Mouse (Mus musculus) naive thymus-derived CD4-positive, alpha-beta T cell, adult 2 months (primary cell): Measurements from ENCODE around the gene Oas1a.
"Not testable (repeated sequence)": the region's sequence is repeated elsewhere in the genome, so short reads cannot be mapped to it uniquely, and the experiment has no call there.

ENCODE experiments used
- DNase-seq: peaks from one replicate; pipeline ENCODE4 v3.0.0-alpha.2; 2011; ENCODE audit warnings: low read depth

Gene Oas1a

DNA sequence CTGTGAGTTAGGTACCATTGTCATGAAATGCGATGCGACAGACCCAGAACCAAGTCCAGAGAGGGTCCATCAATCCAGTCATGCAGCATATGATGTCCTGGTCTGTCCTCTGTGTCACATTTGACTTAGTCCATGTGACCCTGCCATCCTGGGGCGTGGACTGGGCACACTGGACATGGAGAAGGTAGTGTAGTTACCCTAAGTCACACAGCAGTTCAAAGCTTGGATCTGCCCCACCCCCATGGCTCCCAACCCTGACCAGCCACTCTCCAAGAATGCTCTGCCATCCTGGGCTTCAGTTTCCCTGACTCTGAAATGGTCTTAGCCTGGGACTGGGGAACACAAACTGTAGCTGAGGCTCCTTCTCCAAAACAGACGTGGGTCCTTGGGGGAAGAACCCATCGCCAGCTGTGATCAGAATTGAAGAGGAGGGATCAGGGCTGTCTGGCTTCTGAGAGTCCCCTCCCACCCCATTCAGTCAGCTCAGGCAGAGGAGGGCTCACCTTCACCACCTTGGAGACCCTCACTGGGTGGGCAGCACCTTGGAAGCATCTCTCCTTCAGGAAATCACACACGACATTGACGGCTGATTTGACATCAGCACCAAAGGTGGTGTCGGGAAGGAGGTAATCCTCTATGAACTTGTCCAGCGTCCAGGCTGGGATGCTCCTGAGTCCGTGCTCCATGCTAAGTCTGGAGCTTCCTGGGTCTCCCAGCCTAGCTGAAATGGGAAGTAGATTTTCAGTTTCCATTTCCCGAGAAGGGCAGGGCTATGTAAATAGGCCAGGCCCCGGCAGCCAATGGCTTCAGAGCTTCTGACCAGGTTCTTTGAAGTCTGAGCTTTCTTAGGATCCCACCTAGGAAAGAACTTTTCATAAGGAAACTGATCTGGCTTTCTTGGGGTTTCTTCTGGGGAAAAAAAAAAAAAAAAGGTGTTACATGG, at the start of gene Oas1a:
Gene Oas1a, minus strand, starts transcription at position 731 of the 943 bp plus-strand sequence.
- peak; percentile 13 for DNase-seq

DNA sequence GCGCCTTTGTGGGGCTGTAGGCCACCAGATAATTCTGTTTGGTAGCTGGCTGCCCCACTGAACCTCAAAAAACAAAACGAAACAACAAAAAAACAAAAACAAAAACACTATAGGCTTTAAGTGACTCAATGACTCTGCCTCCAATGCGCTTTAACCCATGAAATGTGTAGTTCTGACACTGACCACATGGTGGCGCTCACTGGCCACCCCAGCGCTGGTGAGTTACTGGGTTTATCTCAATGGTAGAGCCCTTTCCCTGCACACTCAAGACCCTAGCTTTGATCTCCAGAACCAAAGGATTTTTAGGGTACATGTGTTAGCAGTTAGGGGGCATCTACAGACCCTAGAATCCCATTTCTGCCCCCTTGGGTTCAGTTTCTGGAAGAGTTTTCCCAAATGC, 46.7 kb upstream of the Oas1a start:
- peak; percentile 69 for DNase-seq

DNA sequence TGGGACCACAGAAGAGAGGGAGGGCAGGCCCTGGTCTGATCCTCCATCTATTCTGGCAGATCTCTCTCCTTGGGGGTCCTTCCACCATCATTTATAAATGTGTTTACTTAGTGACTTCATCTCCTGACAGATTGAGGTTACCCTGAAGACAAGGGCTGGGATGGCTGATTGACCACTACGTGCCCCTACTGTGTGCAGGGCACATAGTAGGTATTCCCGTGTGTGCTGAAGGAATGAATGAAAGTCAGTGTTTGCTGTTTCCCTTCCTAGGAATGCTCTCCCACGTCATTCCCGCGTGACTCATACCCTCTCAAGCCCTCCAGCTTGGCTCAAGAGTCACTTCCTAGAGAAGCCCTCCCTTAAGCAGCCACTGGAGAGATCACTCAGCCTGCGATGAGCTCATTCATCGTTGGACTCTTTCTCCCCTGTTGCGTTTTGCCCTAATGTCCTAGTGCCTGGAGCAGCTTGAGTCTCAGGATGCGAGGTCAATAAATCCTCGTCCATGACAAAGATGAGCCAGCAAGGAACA, 45.0 kb upstream of the Oas1a start:
- DNase-seq = no peak

DNA sequence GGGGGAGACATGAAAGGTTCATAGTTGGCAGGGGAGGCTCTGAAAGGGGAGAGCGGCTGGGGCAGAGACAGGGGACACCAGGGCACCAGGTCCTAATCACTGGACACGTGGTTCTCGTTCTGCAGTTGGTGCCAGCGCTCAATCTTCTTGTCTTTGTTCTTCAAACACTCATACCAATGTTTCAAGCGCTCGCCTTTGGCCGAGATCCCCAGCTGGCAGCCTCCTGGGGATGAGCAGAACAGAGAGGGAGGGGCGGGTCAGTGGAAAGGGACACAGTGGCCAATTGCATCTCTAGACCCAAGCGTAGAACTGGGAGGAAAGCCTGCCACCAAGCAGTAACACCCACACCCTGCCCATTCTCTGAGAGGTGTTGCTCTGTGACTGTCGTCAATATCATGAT, 34.8 kb upstream of the Oas1a start:
- DNase-seq = no peak

DNA sequence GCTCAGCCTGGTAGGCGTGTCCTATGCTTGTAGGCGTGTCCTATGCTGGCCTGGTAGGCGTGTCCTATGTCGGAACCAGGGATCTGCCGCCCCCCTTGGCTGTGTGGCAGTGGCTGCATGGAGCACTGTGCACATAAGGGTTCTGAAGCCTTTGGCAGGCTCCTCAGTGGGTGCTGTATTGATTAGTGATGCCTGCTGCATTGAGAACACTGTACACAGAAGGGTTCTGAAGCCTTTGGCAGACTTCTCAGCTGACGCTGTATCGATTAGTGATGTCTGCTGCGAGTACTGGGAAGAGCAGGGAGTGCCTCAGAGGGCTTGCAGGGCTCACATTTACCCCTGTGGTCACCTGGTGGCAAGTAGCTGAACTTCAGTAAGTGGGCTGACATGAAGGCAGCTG, 31.3 kb upstream of the Oas1a start:
- DNase-seq = no peak

DNA sequence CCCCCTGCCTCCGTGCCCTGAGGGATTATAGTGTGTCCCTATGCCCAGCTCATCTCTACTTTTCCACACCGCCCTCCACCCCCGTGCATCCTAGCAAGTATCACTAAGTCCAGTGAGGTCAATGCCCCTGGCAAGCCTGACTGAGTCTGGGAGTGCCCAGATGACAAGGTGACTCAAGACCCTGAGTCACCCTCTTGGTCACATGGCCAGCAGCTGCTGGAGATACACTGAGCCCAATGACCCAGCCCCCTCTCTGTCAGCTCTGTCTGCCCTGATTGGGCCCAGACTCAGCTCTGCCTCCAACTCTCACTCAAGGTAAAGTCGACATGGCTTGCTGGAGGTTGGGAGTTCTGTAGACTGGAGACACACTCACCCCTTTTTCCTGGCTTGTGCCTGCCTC, 30.5 kb upstream of the Oas1a start:
- no peak for DNase-seq

DNA sequence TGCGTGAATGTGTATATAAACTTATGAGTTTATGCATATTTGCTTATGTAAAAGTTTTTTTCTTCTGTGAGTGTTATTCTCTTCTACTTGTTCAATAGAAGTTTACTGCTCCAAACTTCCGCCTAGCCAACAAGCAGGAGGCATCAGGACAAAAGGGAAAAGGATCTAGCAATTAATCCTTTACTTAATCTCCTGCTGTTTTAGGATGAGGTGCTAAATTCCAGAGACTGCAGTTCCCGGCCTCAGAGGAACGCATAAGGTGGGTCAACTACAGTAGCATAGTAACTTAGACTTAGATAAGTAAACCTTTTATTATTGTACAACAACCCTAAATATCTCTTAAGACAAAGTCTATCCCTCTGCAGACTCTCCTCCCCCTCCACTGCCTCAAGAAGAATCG, 26.6 kb upstream of the Oas1a start:
- no peak for DNase-seq

DNA sequence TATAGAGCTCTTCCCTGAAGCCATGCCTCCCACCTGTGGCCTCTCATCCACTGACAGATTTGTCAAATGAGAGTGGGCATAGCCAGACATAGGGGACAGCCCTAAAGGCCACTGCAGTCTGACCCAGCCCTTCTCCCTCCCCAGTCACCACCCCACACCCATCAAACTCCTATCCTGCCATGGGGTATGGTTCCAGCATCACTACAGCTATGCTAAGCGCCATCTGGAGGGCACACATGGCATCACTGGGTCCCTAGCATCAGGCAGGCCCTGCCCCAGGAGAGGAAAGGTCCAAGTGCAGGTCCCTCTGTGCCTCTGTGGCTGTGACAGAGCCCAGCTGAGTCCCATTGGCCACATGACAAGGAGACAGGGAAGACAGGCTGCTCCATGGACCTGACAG, 19.7 kb upstream of the Oas1a start:
- DNase-seq = peak; percentile 5

DNA sequence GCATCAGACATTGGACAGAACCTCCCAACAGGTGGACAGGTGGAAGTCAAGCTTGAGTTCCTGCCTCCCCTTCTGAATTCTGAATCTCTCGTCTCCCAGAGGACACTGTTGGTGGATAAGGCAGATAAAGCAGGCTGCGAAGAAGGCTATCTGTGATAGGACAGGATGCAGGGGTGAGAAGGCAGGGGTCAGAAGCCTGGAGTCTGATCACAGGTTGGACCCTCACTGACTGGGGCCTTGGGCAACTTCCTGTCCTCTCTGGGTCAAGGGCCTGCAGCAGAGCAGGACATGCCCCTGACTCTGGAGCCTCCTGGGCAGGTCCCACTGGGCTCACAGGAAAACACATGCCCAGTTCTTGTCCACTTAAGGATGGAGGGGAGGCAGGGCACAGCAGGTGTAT, 19.0 kb upstream of the Oas1a start:
- not testable (repeated sequence) for DNase-seq

DNA sequence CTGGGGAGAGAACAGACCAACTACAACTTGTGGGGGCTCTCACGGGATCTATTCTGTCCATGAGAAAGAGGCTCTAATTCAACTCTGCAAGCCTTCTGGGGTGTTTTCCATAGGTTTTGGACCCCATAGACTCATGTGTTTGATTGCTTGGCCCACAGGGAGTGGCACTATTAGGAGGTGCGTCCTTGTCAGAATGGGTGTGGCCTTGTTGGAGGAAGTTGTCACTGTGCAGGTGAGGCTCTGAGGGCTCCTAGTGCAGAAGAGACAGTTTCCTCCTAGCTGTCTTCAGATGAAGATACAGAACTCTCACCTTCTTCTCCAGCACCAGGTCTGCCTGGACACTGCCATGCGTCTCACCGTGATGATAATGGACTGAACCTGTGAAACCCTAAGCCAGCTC, 17.2 kb upstream of the Oas1a start:
- DNase-seq = not testable (repeated sequence)

DNA sequence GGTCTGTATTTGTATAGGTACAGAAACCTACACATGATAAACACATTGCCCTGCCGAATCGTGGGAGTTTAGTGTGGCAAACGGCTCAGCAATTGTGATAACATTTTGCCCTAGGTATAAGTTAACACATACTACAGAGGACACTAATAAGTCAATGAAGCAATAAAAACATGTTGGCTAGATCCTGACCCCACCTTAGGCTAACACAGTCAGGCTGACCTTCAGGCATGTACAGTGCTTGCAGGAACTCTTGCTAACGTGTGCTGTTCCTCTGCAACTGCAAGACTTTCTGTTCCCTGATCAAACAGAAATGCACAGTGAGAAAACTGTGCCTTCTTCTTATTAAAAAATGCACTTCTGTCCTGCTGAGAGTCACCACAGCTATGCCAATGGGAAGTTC, 16.6 kb upstream of the Oas1a start:
- DNase-seq = no peak

DNA sequence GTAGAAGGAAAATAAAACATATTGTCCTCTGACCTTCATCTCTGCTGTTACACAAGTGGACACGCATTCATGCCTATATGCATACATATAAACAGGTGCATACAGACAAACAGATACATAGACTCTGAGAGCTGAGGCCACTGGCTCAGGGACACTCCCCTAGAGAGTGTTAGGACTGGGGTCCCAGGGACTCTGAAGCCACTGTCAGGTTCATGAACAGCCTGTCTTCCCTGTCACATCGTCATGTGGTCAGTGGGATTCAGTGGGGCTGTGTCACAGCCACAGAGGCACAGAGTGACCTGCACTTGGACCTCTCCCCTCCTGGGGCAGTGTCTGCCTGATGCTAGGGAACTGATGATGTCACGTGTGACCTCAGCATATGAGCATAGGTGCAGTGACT, 13.0 kb upstream of the Oas1a start:
- no peak for DNase-seq

DNA sequence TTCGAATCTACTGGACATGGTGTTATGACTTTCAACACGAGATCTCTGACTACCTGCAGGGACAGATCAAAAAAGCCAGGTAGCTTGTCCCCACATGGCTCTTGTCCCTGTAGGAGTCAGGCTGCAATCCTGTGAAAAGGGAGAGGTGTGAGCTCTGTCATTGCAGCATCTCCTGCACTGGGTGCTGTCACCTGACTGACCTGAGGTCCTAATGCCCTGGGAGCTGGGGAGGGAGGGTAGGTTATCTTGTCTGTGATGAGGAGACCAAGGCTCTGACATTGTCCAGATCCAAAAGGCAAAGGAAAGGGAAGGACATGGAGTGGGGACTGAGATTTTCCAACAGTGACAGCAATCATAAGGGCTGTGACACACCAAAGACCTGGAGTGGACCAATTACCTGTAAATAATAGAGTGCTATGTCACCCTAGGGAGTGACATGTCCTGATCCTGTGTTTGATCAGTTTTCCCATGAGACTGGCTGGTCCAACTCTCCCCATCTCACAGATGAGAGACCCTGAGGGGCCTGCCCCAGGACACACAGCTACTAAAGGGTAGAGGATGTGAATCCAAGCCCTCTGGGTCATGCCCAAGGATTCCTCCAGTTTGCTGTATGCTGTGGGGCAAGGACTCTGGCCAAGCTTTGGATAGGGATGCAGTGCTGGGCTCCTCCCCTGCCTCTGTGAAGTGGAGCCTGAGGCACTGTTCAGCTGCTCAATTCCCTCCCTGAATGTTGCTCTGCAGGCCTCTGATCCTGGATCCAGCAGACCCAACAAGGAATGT, 12.0 kb upstream of the Oas1a start:
- not testable (repeated sequence) for DNase-seq

DNA sequence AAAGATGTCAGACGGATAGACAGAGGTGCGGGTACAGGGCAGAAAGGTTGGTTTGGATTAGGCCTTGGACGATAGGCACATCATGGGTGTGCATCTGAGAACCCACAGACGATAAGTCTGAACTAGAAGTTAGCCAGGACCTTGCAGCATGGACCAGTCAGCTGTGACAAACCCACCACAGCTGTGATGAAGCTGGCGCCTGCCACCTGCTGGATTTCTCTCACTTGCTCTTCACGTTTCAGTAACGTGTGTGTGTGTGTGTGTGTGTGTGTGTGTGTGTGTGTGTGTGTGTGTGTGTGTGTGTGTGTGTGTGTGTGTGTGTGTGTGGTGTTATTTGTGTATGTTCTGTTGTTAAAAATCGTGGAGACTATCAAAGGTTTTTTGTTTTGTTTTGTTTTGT, 6.9 kb upstream of the Oas1a start, which contains the start of gene Oas1d:
Gene Oas1d, plus strand, starts transcription at position 333 of the 400 bp plus-strand sequence.
- not testable (repeated sequence) for DNase-seq

DNA sequence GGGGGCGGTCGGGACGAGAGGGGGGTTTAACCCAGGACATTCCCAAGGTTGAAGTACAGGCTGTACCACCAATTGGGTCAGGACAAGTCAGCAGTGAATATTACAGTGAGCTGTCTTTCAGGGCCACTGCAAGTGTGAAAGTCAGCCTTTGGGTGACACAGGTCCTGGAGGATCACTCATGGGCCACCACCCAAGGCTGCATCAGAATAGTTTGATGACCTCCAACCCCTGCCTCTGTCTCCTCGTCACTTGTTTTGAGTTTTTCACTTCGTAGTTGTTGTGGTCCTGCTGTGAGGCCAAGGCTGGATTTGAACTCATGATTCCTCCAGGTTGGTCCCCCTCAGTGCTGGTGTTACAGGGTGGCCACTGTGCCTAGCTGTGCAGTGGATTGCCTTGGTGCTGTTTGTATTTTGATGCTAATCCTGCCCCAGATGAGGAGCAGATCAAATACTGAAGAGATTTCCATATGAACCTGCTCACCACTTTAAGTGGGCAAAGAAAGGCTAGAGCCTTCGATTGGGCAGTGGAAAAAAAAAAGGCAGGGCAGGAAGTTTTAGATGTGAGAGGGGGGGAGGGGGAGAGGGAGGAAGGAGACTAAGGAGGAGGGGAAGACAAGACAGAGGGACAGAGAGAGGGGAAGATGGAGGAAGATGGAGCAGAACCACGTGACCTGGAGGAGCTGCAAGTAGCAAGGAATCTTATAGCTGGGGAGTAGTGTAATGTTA, 1.0 kb upstream of the Oas1a start:
- no peak for DNase-seq

DNA sequence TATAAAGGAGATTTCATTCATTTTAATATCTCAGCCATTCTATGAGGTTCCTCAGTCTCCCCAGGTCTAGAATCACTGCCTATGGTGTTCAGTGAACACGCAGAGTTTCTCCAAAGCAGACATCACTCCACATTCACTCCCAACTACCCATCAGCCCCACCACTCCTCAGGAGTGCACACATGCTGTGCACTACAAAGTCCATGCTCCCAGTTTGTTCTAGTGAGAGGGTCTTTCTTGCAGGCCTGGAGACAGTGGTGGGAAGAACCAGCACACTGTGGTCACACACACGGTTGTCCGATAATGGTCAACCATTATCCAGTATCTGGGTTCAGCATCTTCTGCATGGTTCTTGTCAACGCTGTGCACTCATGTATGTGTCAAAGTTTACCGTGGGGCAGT, 5.3 kb downstream of the Oas1a start:
- DNase-seq = no peak

DNA sequence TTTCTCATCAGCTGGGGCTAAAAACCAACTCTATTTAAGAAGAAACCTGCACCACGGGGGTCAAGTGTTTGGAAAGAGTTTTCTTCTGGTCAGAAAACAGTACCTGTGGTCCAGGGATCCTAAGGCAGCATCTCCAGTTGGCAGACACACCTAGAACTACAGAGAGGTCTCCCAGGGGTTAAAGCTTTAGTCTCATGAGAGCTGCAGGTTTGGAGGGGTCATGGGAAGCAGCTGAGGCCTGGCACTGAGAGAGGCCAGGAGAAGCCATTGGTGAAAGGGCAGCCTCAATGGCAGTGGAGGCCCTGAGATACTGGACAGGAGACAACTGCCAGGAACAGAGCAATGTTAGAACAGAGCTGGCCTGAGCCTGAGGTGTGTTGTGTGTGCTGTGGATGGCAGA, 6.7 kb downstream of the Oas1a start:
- DNase-seq = no peak

DNA sequence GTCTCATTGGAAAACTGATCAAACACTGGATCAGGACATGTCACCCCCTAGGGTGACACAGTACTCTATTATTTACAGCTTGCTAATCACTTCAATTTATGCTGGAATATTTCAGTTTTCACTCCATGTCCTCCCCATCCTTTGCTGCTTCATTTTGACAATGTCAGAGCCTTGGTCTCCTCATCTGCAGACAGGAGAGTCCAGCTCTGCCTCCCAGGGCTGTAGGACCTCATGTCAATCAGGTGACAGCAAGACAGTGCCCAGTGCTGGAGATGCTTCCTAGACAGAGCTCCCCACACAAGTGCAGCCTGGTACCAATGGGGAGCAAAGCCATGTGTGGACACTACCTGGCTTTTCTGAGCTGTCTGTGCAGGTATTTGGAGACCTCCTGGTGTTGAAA, 8.6 kb downstream of the Oas1a start:
- DNase-seq = no peak

DNA sequence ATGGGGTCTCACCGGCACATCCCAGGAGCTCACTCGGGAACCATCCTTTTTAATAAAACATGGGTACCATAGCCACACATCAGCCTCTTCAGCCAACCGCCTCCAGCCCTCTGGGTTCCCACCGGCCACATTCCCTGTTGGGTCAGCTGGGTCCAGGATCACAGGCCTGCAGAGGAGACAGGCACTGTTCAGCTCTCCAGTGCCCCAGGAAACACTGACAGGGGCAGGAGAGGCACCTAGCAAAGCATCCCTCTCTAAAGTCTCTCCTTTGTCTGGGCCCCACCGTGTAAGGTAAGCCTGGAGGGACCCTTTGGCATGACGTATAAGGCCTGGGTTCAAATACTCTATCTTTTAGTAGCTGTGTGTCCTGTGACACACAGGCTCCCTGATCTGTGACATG, 9.0 kb downstream of the Oas1a start:
- DNase-seq = no peak

DNA sequence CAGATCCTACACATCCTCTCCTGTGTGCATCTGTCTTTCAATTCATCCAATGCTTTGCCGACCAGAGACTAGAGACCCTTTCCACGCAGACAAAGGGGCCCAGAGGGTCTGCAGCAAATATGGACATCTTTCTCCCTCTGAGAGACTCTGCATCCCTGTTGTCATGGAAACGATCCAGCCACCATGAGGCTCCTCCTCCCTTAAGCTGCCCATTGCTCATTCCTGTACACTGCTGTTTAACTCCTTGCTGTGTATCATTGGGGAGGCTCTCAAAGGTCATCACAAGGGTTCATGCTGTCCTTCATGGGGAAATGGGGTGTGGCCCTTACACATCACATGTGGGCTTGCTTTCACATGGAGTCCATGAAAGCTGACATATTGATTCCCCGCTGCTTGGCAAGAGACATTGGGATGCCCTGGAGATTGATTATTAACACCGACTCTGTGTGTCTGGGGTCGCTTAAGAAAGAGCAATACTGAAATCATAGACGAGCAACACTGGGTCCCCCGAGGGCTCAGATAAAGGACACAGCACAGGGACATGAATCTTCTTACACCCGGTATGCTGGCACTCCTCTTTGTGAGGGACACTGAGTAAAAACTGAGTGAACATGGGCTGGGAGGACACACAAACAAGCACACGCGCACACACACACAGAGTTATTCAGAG, 12.0 kb downstream of the Oas1a start:
- DNase-seq = no peak

DNA sequence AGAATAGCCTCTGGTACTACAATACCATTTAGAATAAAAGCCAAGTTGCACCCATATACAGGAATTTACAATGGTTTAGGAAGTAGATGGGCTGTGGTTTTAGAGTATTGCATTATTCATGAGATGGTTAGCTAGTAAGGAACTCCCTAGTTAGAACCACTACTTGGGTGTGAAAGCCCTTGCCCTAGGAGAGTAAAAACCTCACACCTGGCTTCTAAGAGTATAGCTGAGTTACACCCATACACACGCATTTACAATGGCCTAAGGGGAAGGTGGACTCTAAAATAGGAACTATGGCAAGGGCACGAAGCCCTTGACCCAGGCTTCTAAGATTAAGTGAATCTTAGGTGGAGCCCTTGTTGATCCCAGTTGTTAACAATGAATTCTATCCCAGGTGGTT, 12.6 kb downstream of the Oas1a start:
- not testable (repeated sequence) for DNase-seq

DNA sequence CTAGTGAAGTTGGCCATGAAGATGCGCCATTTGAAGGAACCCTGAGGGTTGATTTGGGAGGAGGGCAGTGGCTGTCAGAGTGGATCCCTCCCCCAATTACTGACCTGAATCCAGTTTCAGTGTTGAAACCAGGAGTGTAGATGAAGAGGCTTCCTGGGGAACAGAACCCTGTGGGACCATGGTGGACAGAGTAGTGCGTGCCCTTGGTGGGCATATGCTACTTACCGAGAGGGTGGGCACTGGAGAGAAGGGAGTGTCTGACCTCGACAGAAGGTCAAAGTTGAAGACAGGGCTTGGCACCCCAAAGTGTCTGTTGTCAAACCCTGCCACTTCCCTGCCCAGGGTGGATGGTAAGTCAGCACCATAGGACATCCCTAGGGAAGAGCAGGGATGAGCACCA, 13.5 kb downstream of the Oas1a start:
- not testable (repeated sequence) for DNase-seq
